Mouse (Mus musculus): ENCODE data around the gene Cacna1a.
A peak's percentile ranks its signal among the peaks of the same experiment; 100 is the strongest.

The Cacna1a gene

GRCm38 (mm10) chr8:84687705-84688100, 299.5 kb downstream of the Cacna1a start, which contains the start of gene Nacc1:
TSS of gene Nacc1 (minus strand) at chr8:84687862.
- DNase-seq (ENCODE audit: low read depth, low spot score), result peak; percentile 91

GRCm38 (mm10) chr8:84689091-84689915, 301.1 kb downstream of the Cacna1a start:
- peak; percentile 87 for DNase-seq (ENCODE audit: low read depth, low spot score)

All from mesoderm, embryonic 11.5 days (tissue).